Mouse (Mus musculus) heart, adult 2 months (tissue): Measurements from ENCODE around the gene Trim2.

ENCODE experiments used
- EP300 ChIP-seq: fragments of 200-500 bp; IDR thresholded peaks from 2 replicates; pipeline ENCODE4 v1.6.1; 2011; ENCODE audit warnings: low read depth, low read length, control low read depth; ENCODE audit not compliant: insufficient read depth
- POLR2A ChIP-seq: fragments of 200-500 bp; IDR thresholded peaks from 2 replicates; pipeline ENCODE4 v1.6.1; 2011; ENCODE audit warnings: mild to moderate bottlenecking, low read depth, low read length, control low read depth; ENCODE audit not compliant: insufficient read depth

DNA sequence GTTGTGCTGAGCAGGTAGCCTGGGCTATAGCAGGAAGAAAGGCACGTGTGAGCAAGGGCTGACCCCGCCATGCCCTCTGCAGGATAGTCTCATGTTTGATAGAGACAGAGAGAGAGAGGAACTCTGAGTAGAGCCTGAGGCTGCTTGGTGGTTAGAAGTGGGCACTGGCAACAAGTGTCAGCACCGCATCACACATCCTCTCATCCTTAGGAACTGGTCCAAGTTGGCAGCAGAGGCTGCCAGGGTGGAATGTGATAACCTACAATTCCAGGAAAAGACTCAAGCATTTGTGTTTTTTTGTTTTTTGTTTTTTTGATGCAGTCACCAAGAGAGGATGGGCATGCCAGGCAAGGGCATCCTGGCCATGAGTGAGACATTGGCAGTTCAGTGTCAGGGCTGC lies 8.5 kb downstream of the Trim2 start:
- no peak for TF ChIP-seq EP300
- TF ChIP-seq POLR2A, result no peak
